24 mouse cellular contexts compared by ENCODE assay signal in genomic region chr17:35357086-35357485, GRCm38 (mm10). TPM values are rescaled to one million over a fixed set of nuclear protein-coding genes. Genes with fewer than 3 reads are reported as not detected.
DNase-seq lines count a peak whose midpoint lies in the region; ATAC-seq and TF ChIP-seq lines count a peak whose summit lies in the region.
"Had no signal": no experiment of that assay in that cellular context is flagged by ENCODE, and none has a peak within 500 bp of the region (broad histone marks: within the 10 kb centered on the region; RNA-seq: fewer than 3 reads in every experiment).

No protein-coding gene starts in this region.

- 0% methylated on average over 1 of the region's 1 CpGs for WGBS in thymus, adult 2 months
- 44% methylated on average over 1 of the region's 1 CpGs for WGBS in midbrain, embryonic 11.5 days

- no peak for TF ChIP-seq POLR2A in thymus, adult 2 months (IDR thresholded peaks at IDR 0.05; ENCODE audit: control insufficient read depth, extremely low read depth, insufficient read depth, low read length, poor library complexity)

- TF ChIP-seq CTCF in thymus, adult 2 months (IDR thresholded peaks at IDR 0.05; ENCODE audit: borderline replicate concordance, control insufficient read depth, extremely low read depth, insufficient read depth, low read length, poor library complexity): no peak

- peak overlapping the region; percentile 89 for H3K27ac ChIP-seq in thymus, adult 2 months (ENCODE audit: control insufficient read depth, insufficient read depth, low read length)
- H3K27ac ChIP-seq in midbrain, embryonic 11.5 days (ENCODE audit: low read depth, low read length): no peak overlapping the region
- H3K27ac ChIP-seq: embryonic facial prominence, embryonic 12.5 days; embryonic facial prominence, embryonic 15.5 days; heart, adult 2 months; hindbrain, embryonic 12.5 days; hindbrain, embryonic 15.5 days had no signal

- no peaks in the 10 kb centered on the region for H3K36me3 ChIP-seq in thymus, adult 2 months (ENCODE audit: control insufficient read depth, insufficient read depth, low read length)
- H3K36me3 ChIP-seq in midbrain, embryonic 11.5 days (ENCODE audit: control insufficient read depth, insufficient read depth, low read length): no peaks in the 10 kb centered on the region
- H3K36me3 ChIP-seq: embryonic facial prominence, embryonic 12.5 days; embryonic facial prominence, embryonic 15.5 days; hindbrain, embryonic 12.5 days; hindbrain, embryonic 15.5 days had no signal

- no peaks in the 10 kb centered on the region for H3K9me3 ChIP-seq in midbrain, embryonic 11.5 days (ENCODE audit: control insufficient read depth, low read length)
- H3K9me3 ChIP-seq: embryonic facial prominence, embryonic 12.5 days; embryonic facial prominence, embryonic 15.5 days; hindbrain, embryonic 12.5 days; hindbrain, embryonic 15.5 days had no signal

- peak; percentile 57 for DNase-seq in thymus, adult 2 months
- DNase-seq in thymus, postnatal 0 days (ENCODE audit: low spot score): peak; percentile 62
- peak; percentile 58 for DNase-seq in thymus, postnatal 25 days
- no peak for DNase-seq in kidney, adult 9 months
- no peak for DNase-seq in frontal cortex, postnatal 14 days (ENCODE audit: low spot score in 2 of 2)
- DNase-seq in midbrain, embryonic 11.5 days (ENCODE audit: low spot score, missing footprints): no peak
- DNase-seq: adrenal gland, adult 2 months; adrenal gland, postnatal 14 days; cerebellum, adult 11 months; cerebellum, adult 2 months; cerebellum, adult 9-11 months; cerebellum, postnatal 25 days; forebrain, postnatal 0 days; gastrocnemius, postnatal 25 days; heart, adult 2 months had no signal

- no peak overlapping the region for H3K9ac ChIP-seq in midbrain, embryonic 11.5 days (ENCODE audit: low read length)
- H3K9ac ChIP-seq: embryonic facial prominence, embryonic 12.5 days; embryonic facial prominence, embryonic 15.5 days; forebrain, postnatal 0 days; hindbrain, embryonic 12.5 days; hindbrain, embryonic 15.5 days had no signal

- no peaks in the 10 kb centered on the region for H3K27me3 ChIP-seq in thymus, adult 2 months (ENCODE audit: control insufficient read depth, insufficient read depth, low read length)
- peaks cover 12% of the 10 kb centered on the region for H3K27me3 ChIP-seq in midbrain, embryonic 11.5 days (ENCODE audit: control insufficient read depth, insufficient read depth, low read length)

- no peak for ATAC-seq in midbrain, embryonic 11.5 days (ENCODE audit: low FRiP score)
- ATAC-seq: CD4-positive, CD25-positive, alpha-beta regulatory T cell, adult 4 months; forebrain, embryonic 14.5 days; forebrain, postnatal 0 days had no signal

- H3K4me3 ChIP-seq in thymus, adult 2 months (ENCODE audit: control insufficient read depth, insufficient read depth, low read length): no peak overlapping the region
- H3K4me3 ChIP-seq in midbrain, embryonic 11.5 days (ENCODE audit: low read depth, low read length): no peak overlapping the region
- H3K4me3 ChIP-seq: embryonic facial prominence, embryonic 12.5 days; embryonic facial prominence, embryonic 15.5 days; heart, adult 2 months; hindbrain, embryonic 12.5 days; hindbrain, embryonic 15.5 days had no signal

- no peak overlapping the region for H3K4me2 ChIP-seq in midbrain, embryonic 11.5 days
- H3K4me2 ChIP-seq: embryonic facial prominence, embryonic 12.5 days; embryonic facial prominence, embryonic 15.5 days; heart, embryonic 11.5 days; hindbrain, embryonic 12.5 days; hindbrain, embryonic 15.5 days had no signal

- peaks cover 38% of the 10 kb centered on the region for H3K4me1 ChIP-seq in thymus, adult 2 months (replicated peaks; ENCODE audit: control insufficient read depth, insufficient read depth, low read length)
- H3K4me1 ChIP-seq in midbrain, embryonic 11.5 days (ENCODE audit: control insufficient read depth, insufficient read depth, low read length): peaks cover 3% of the 10 kb centered on the region; the same call in 1 of the 2 replicates
- H3K4me1 ChIP-seq: embryonic facial prominence, embryonic 12.5 days had no signal

RNA-seq across cellular contexts. Expression of gene H2-Q2, which starts 15.0 kb away (rescaled TPM):
- polyA plus RNA-seq in thymus, adult 2 months (2012; rRNA removed): 142 and 170 TPM in 2 replicates
- polyA plus RNA-seq in thymus, postnatal 0 days (2015; fragmentation: Nextera tagmentation; extraction: Ambion mirVana): 68.4 and 69.8 TPM in 2 replicates
- polyA plus RNA-seq in midbrain, embryonic 11.5 days (2014; fragmentation: Nextera tagmentation; extraction: Ambion mirVana): 0.22 and 0.34 TPM in 2 replicates
- polyA plus RNA-seq: adrenal gland, adult 2 months; hindbrain, embryonic 12.5 days had no signal

RNA-seq across cellular contexts. Expression of gene H2-Q4, which starts 22.3 kb away (rescaled TPM):
- polyA plus RNA-seq in thymus, adult 2 months (2012; rRNA removed): 272 and 274 TPM in 2 replicates
- polyA plus RNA-seq in thymus, postnatal 0 days (2015; fragmentation: Nextera tagmentation; extraction: Ambion mirVana): 15.1 and 18.4 TPM in 2 replicates
- 1.9 and 2.5 TPM in 2 replicates for polyA plus RNA-seq in midbrain, embryonic 11.5 days (2014; fragmentation: Nextera tagmentation; extraction: Ambion mirVana)

RNA-seq across cellular contexts. Expression of gene H2-Q1, which starts 36.9 kb away (rescaled TPM):
- polyA plus RNA-seq in thymus, adult 2 months (2012; rRNA removed): 4.6 and 6.7 TPM in 2 replicates
- 1.4 and 1.9 TPM in 2 replicates for polyA plus RNA-seq in thymus, postnatal 0 days (2015; fragmentation: Nextera tagmentation; extraction: Ambion mirVana)
- polyA plus RNA-seq in midbrain, embryonic 11.5 days (2014; fragmentation: Nextera tagmentation; extraction: Ambion mirVana): not detected in 2 replicates
- polyA plus RNA-seq: embryonic facial prominence, embryonic 12.5 days; embryonic facial prominence, embryonic 15.5 days; forebrain, embryonic 11.5 days; forebrain, embryonic 14.5 days; heart, adult 2 months; heart, postnatal 0 days had no signal

Comparison
In these comparisons a context has a peak if more than half of its experiments do, and no peak if none do; other contexts are left out.
1. RNA of gene H2-Q4, which starts 22.3 kb away (polyA plus RNA-seq): 272 to 274 TPM in thymus, adult 2 months; 15.1 to 18.4 TPM in thymus, postnatal 0 days and 1.9 to 2.5 TPM in midbrain, embryonic 11.5 days; every median in the first group is over 10 times any median in the second.
2. DNase-seq: peak in thymus, adult 2 months (single experiment), thymus, postnatal 0 days (single experiment) and thymus, postnatal 25 days (single experiment); none in kidney, adult 9 months (single experiment), frontal cortex, postnatal 14 days (0 of 2) and midbrain, embryonic 11.5 days (single experiment).
3. RNA of gene H2-Q2, which starts 15.0 kb away (polyA plus RNA-seq): 142 to 170 TPM in thymus, adult 2 months and 68.4 to 69.8 TPM in thymus, postnatal 0 days; 0.22 to 0.34 TPM in midbrain, embryonic 11.5 days; every median in the first group is over 10 times any median in the second.